Mouse (Mus musculus): ENCODE data around the gene Thra.
"Not testable (repeated sequence)": the region's sequence is repeated elsewhere in the genome, so short reads cannot be mapped to it uniquely, and the experiment has no call there.

Thra gene

GRCm38 (mm10) chr11:98740393-98741050, at the start of gene Thra:
Gene Thra (plus strand): TSS chr11:98740638.
- peak; percentile 74 for DNase-seq (ENCODE audit: low spot score)

- no peak for DNase-seq (ENCODE audit: low spot score)
Measured at GRCm38 (mm10) chr11:98693201-98693600, 47.2 kb upstream of the Thra start.

- no peak for DNase-seq (ENCODE audit: low spot score)
Measured at GRCm38 (mm10) chr11:98693746-98694145, 46.7 kb upstream of the Thra start.

GRCm38 (mm10) chr11:98694301-98694700, 46.1 kb upstream of the Thra start:
- no peak for DNase-seq (ENCODE audit: low spot score)

- no peak for DNase-seq (ENCODE audit: low spot score)
Measured at GRCm38 (mm10) chr11:98695408-98695807, 45.0 kb upstream of the Thra start.

- no peak for DNase-seq (ENCODE audit: low spot score)
Measured at GRCm38 (mm10) chr11:98696454-98697216, 43.8 kb upstream of the Thra start.

GRCm38 (mm10) chr11:98697225-98697624, 43.2 kb upstream of the Thra start:
- no peak for DNase-seq (ENCODE audit: low spot score)

GRCm38 (mm10) chr11:98698849-98699640, 41.4 kb upstream of the Thra start:
- DNase-seq (ENCODE audit: low spot score): no peak

- DNase-seq (ENCODE audit: low spot score): peak; percentile 83
Measured at GRCm38 (mm10) chr11:98699911-98700310, 40.5 kb upstream of the Thra start.

GRCm38 (mm10) chr11:98701213-98701670, 39.2 kb upstream of the Thra start, which contains the start of gene Csf3:
Gene Csf3 (plus strand): TSS chr11:98701263.
- DNase-seq (ENCODE audit: low spot score): no peak

- no peak for DNase-seq (ENCODE audit: low spot score)
Measured at GRCm38 (mm10) chr11:98702323-98702722, 38.1 kb upstream of the Thra start.

GRCm38 (mm10) chr11:98705021-98705420, 35.4 kb upstream of the Thra start:
- DNase-seq (ENCODE audit: low spot score): no peak

- DNase-seq (ENCODE audit: low spot score): peak; percentile 56
Measured at GRCm38 (mm10) chr11:98707401-98708281, 32.8 kb upstream of the Thra start.

- DNase-seq (ENCODE audit: low spot score): peak; percentile 52
Measured at GRCm38 (mm10) chr11:98708282-98708956, 32.0 kb upstream of the Thra start.

- peak; percentile 83 for DNase-seq (ENCODE audit: low spot score)
Measured at GRCm38 (mm10) chr11:98709001-98709741, 31.3 kb upstream of the Thra start.

GRCm38 (mm10) chr11:98710416-98711045, 29.9 kb upstream of the Thra start:
- DNase-seq (ENCODE audit: low spot score): peak; percentile 87

GRCm38 (mm10) chr11:98711046-98711434, 29.4 kb upstream of the Thra start:
- DNase-seq (ENCODE audit: low spot score): no peak

GRCm38 (mm10) chr11:98712009-98712408, 28.4 kb upstream of the Thra start:
- DNase-seq (ENCODE audit: low spot score): not testable (repeated sequence)

- no peak for DNase-seq (ENCODE audit: low spot score)
Measured at GRCm38 (mm10) chr11:98713703-98714102, 26.7 kb upstream of the Thra start.

- no peak for DNase-seq (ENCODE audit: low spot score)
Measured at GRCm38 (mm10) chr11:98715946-98716345, 24.5 kb upstream of the Thra start.

Measured in urinary bladder, postnatal 14 days (tissue).